Mouse (Mus musculus): ENCODE measurements at regions not wholly inside any gene's neighbourhood (a gene's known extent, or its start where the extent isn't known, plus 50 kb on each side); places are given as distances from the start of the nearest gene placed in this dataset.
A peak's percentile ranks its signal among the peaks of the same experiment; 100 is the strongest.

GRCm38 (mm10) chr7:121214181-121214580, 132.7 kb downstream of the Otoa start:
- H3K27me3 ChIP-seq (ENCODE audit: control insufficient read depth, insufficient read depth, low read depth, low read length): no peaks in the 10 kb centered on the region
- peak; percentile 39; the same call in 1 of the 2 replicates for ATAC-seq
- 36% methylated on average over 8 of the region's 8 CpGs for WGBS
- H3K4me3 ChIP-seq (ENCODE audit: low read depth, low read length): no peak overlapping the region
- H3K36me3 ChIP-seq (ENCODE audit: control insufficient read depth, insufficient read depth, low read length): no peaks in the 10 kb centered on the region
- H3K4me1 ChIP-seq (ENCODE audit: control insufficient read depth, insufficient read depth, low read length): 0 out of 2 replicates have a peak, but pooled peaks cover 2% of the 10 kb centered on the region
- no peak overlapping the region for H3K9ac ChIP-seq (ENCODE audit: low read depth, low read length)
- no peak overlapping the region for H3K27ac ChIP-seq (ENCODE audit: low read length)
- no peaks in the 10 kb centered on the region for H3K9me3 ChIP-seq (replicated peaks; ENCODE audit: control insufficient read depth, low read length, poor library complexity, severe bottlenecking)
- peak overlapping the region; percentile 20; the same call in 1 of the 2 replicates for H3K4me2 ChIP-seq (ENCODE audit: low read length)

GRCm38 (mm10) chr7:121215032-121215431, 133.6 kb downstream of the Otoa start:
- no peak overlapping the region for H3K27ac ChIP-seq (ENCODE audit: low read length)
- H3K9ac ChIP-seq (ENCODE audit: low read depth, low read length): no peak overlapping the region
- no peaks in the 10 kb centered on the region for H3K27me3 ChIP-seq (ENCODE audit: control insufficient read depth, insufficient read depth, low read depth, low read length)
- H3K4me3 ChIP-seq (ENCODE audit: low read depth, low read length): no peak overlapping the region
- H3K36me3 ChIP-seq (ENCODE audit: control insufficient read depth, insufficient read depth, low read length): no peaks in the 10 kb centered on the region
- H3K4me2 ChIP-seq (ENCODE audit: low read length): no peak overlapping the region
- ATAC-seq: no peak
- H3K9me3 ChIP-seq (replicated peaks; ENCODE audit: control insufficient read depth, low read length, poor library complexity, severe bottlenecking): no peaks in the 10 kb centered on the region
- WGBS: 82% methylated on average over 3 of the region's 3 CpGs
- H3K4me1 ChIP-seq (ENCODE audit: control insufficient read depth, insufficient read depth, low read length): 0 out of 2 replicates have a peak, but pooled peaks cover 2% of the 10 kb centered on the region

GRCm38 (mm10) chr7:121215735-121216134, 134.3 kb downstream of the Otoa start:
- H3K36me3 ChIP-seq (ENCODE audit: control insufficient read depth, insufficient read depth, low read length): no peaks in the 10 kb centered on the region
- H3K4me3 ChIP-seq (ENCODE audit: low read depth, low read length): no peak overlapping the region
- ATAC-seq: no peak
- H3K9me3 ChIP-seq (replicated peaks; ENCODE audit: control insufficient read depth, low read length, poor library complexity, severe bottlenecking): no peaks in the 10 kb centered on the region
- no peak overlapping the region for H3K27ac ChIP-seq (ENCODE audit: low read length)
- H3K9ac ChIP-seq (ENCODE audit: low read depth, low read length): no peak overlapping the region
- H3K27me3 ChIP-seq (ENCODE audit: control insufficient read depth, insufficient read depth, low read depth, low read length): no peaks in the 10 kb centered on the region
- H3K4me1 ChIP-seq (ENCODE audit: control insufficient read depth, insufficient read depth, low read length): 0 out of 2 replicates have a peak, but pooled peaks cover 2% of the 10 kb centered on the region
- H3K4me2 ChIP-seq (ENCODE audit: low read length): no peak overlapping the region
- WGBS: 72% methylated on average over 1 of the region's 1 CpGs

GRCm38 (mm10) chr7:121218031-121218430, 136.6 kb downstream of the Otoa start:
- WGBS: 80% methylated on average over 10 of the region's 10 CpGs
- no peak overlapping the region for H3K27ac ChIP-seq (ENCODE audit: low read length)
- ATAC-seq: no peak
- H3K4me3 ChIP-seq (ENCODE audit: low read depth, low read length): no peak overlapping the region
- 0 out of 2 replicates have a peak, but pooled peaks cover 2% of the 10 kb centered on the region for H3K4me1 ChIP-seq (ENCODE audit: control insufficient read depth, insufficient read depth, low read length)
- no peaks in the 10 kb centered on the region for H3K9me3 ChIP-seq (replicated peaks; ENCODE audit: control insufficient read depth, low read length, poor library complexity, severe bottlenecking)
- H3K9ac ChIP-seq (ENCODE audit: low read depth, low read length): no peak overlapping the region
- H3K4me2 ChIP-seq (ENCODE audit: low read length): no peak overlapping the region
- no peaks in the 10 kb centered on the region for H3K27me3 ChIP-seq (ENCODE audit: control insufficient read depth, insufficient read depth, low read depth, low read length)
- no peaks in the 10 kb centered on the region for H3K36me3 ChIP-seq (ENCODE audit: control insufficient read depth, insufficient read depth, low read length)

GRCm38 (mm10) chr7:121221158-121221557, 139.7 kb downstream of the Otoa start:
- Histone ChIP-seq H3K27ac (ENCODE audit: low read length) (no peak overlapping the region), H3K4me3 (ENCODE audit: low read depth, low read length) (no peak overlapping the region), H3K27me3 (ENCODE audit: control insufficient read depth, insufficient read depth, low read depth, low read length) (no peaks in the 10 kb centered on the region), H3K9ac (ENCODE audit: low read depth, low read length) (no peak overlapping the region), H3K4me2 (ENCODE audit: low read length) (no peak overlapping the region), H3K4me1 (ENCODE audit: control insufficient read depth, insufficient read depth, low read length) (no peaks in the 10 kb centered on the region), H3K36me3 (ENCODE audit: control insufficient read depth, insufficient read depth, low read length) (no peaks in the 10 kb centered on the region), H3K9me3 (replicated peaks; ENCODE audit: control insufficient read depth, low read length, poor library complexity, severe bottlenecking) (no peaks in the 10 kb centered on the region)
- WGBS: 90% methylated on average over 7 of the region's 7 CpGs
- no peak for ATAC-seq

GRCm38 (mm10) chr7:121231881-121232280, 150.4 kb downstream of the Otoa start:
- H3K36me3 ChIP-seq (ENCODE audit: control insufficient read depth, insufficient read depth, low read length): no peaks in the 10 kb centered on the region
- no peaks in the 10 kb centered on the region for H3K4me1 ChIP-seq (ENCODE audit: control insufficient read depth, insufficient read depth, low read length)
- H3K27ac ChIP-seq (ENCODE audit: low read length): no peak overlapping the region
- no peak overlapping the region for H3K9ac ChIP-seq (ENCODE audit: low read depth, low read length)
- no peak overlapping the region for H3K4me2 ChIP-seq (ENCODE audit: low read length)
- no peak overlapping the region for H3K4me3 ChIP-seq (ENCODE audit: low read depth, low read length)
- ATAC-seq: no peak
- H3K9me3 ChIP-seq (replicated peaks; ENCODE audit: control insufficient read depth, low read length, poor library complexity, severe bottlenecking): no peaks in the 10 kb centered on the region
- H3K27me3 ChIP-seq (ENCODE audit: control insufficient read depth, insufficient read depth, low read depth, low read length): no peaks in the 10 kb centered on the region
- WGBS: 82% methylated on average over 3 of the region's 3 CpGs

GRCm38 (mm10) chr7:121234831-121235230, 153.4 kb downstream of the Otoa start:
- Histone ChIP-seq H3K9ac (ENCODE audit: low read depth, low read length) (no peak overlapping the region), H3K27me3 (ENCODE audit: control insufficient read depth, insufficient read depth, low read depth, low read length) (no peaks in the 10 kb centered on the region), H3K4me1 (ENCODE audit: control insufficient read depth, insufficient read depth, low read length) (no peaks in the 10 kb centered on the region), H3K4me3 (ENCODE audit: low read depth, low read length) (no peak overlapping the region), H3K27ac (ENCODE audit: low read length) (no peak overlapping the region), H3K36me3 (ENCODE audit: control insufficient read depth, insufficient read depth, low read length) (no peaks in the 10 kb centered on the region), H3K4me2 (ENCODE audit: low read length) (no peak overlapping the region), H3K9me3 (replicated peaks; ENCODE audit: control insufficient read depth, low read length, poor library complexity, severe bottlenecking) (no peaks in the 10 kb centered on the region)
- WGBS: 86% methylated on average over 6 of the region's 6 CpGs
- ATAC-seq: no peak

- no peak overlapping the region for H3K4me3 ChIP-seq (ENCODE audit: low read depth, low read length)
- 88% methylated on average over 6 of the region's 6 CpGs for WGBS
- no peak overlapping the region for H3K27ac ChIP-seq (ENCODE audit: low read length)
- H3K4me1 ChIP-seq (ENCODE audit: control insufficient read depth, insufficient read depth, low read length): no peaks in the 10 kb centered on the region
- H3K36me3 ChIP-seq (ENCODE audit: control insufficient read depth, insufficient read depth, low read length): no peaks in the 10 kb centered on the region
- no peaks in the 10 kb centered on the region for H3K9me3 ChIP-seq (replicated peaks; ENCODE audit: control insufficient read depth, low read length, poor library complexity, severe bottlenecking)
- H3K4me2 ChIP-seq (ENCODE audit: low read length): no peak overlapping the region
- no peak for ATAC-seq
- H3K9ac ChIP-seq (ENCODE audit: low read depth, low read length): no peak overlapping the region
- no peaks in the 10 kb centered on the region for H3K27me3 ChIP-seq (ENCODE audit: control insufficient read depth, insufficient read depth, low read depth, low read length)
Measured at GRCm38 (mm10) chr7:121239731-121240130, 151.9 kb upstream of the Hs3st2 start.

- no peak for ATAC-seq
- no peak overlapping the region for H3K4me2 ChIP-seq (ENCODE audit: low read length)
Measured at GRCm38 (mm10) chr7:121247845-121248244, 143.8 kb upstream of the Hs3st2 start.

More at GRCm38 (mm10) chr7:121247845-121248244, 143.8 kb upstream of the Hs3st2 start:
- 82% methylated on average over 6 of the region's 6 CpGs for WGBS
- Histone ChIP-seq H3K9me3 (replicated peaks; ENCODE audit: control insufficient read depth, low read length, poor library complexity, severe bottlenecking) (no peaks in the 10 kb centered on the region), H3K27ac (ENCODE audit: low read length) (no peak overlapping the region), H3K4me1 (ENCODE audit: control insufficient read depth, insufficient read depth, low read length) (no peaks in the 10 kb centered on the region), H3K4me3 (ENCODE audit: low read depth, low read length) (no peak overlapping the region), H3K27me3 (ENCODE audit: control insufficient read depth, insufficient read depth, low read depth, low read length) (no peaks in the 10 kb centered on the region), H3K9ac (ENCODE audit: low read depth, low read length) (no peak overlapping the region), H3K36me3 (ENCODE audit: control insufficient read depth, insufficient read depth, low read length) (no peaks in the 10 kb centered on the region)
